Mouse (Mus musculus): ENCODE data around the gene Cyfip2.

- no peak for TF ChIP-seq POLR2A (IDR thresholded peaks at IDR 0.05; ENCODE audit: insufficient read depth, low read depth, low read length)
- no peak for TF ChIP-seq CTCF (IDR thresholded peaks at IDR 0.05; ENCODE audit: insufficient read depth, low read depth, low read length)
Measured at GRCm38 (mm10) chr11:46204841-46205240, 107.8 kb downstream of the Cyfip2 start.

Data from olfactory bulb, adult 2 months (tissue).